Comparison of ENCODE assay signal across 8 mouse cellular contexts in genomic region chr10:79852827-79853226, GRCm38 (mm10). TPM values are rescaled to one million over a fixed set of nuclear protein-coding genes. Genes with fewer than 3 reads are reported as not detected.
DNase-seq lines count a peak whose midpoint lies in the region; ATAC-seq and TF ChIP-seq lines count a peak whose summit lies in the region.

No protein-coding gene starts in this region.

- no peak for TF ChIP-seq POLR2A in lung, adult 2 months (IDR thresholded peaks at IDR 0.05; ENCODE audit: borderline replicate concordance, extremely low read depth, low read depth, low read length)

- H3K4me1 ChIP-seq in lung, adult 2 months (ENCODE audit: control insufficient read depth, insufficient read depth, low read length), result peaks cover 29% of the 10 kb centered on the region
- peaks cover 49% of the 10 kb centered on the region for H3K4me1 ChIP-seq in embryonic facial prominence, embryonic 13.5 days
- H3K4me1 ChIP-seq in neural tube, embryonic 12.5 days, result peaks cover 47% of the 10 kb centered on the region

- TF ChIP-seq CTCF in lung, adult 2 months (IDR thresholded peaks at IDR 0.05; ENCODE audit: insufficient read depth, low read length), result no peak

- H3K9me3 ChIP-seq in embryonic facial prominence, embryonic 13.5 days, result no peaks in the 10 kb centered on the region
- H3K9me3 ChIP-seq in neural tube, embryonic 12.5 days, result no peaks in the 10 kb centered on the region

- peak overlapping the region; percentile 83 for H3K9ac ChIP-seq in embryonic facial prominence, embryonic 13.5 days
- peak overlapping the region; percentile 79 for H3K9ac ChIP-seq in neural tube, embryonic 12.5 days

- H3K4me3 ChIP-seq in lung, adult 2 months (replicated peaks; ENCODE audit: extremely low read depth, low read depth, low read length), result peak overlapping the region; percentile 31
- H3K4me3 ChIP-seq in embryonic facial prominence, embryonic 13.5 days, result peak overlapping the region; percentile 99
- H3K4me3 ChIP-seq in neural tube, embryonic 12.5 days, result peak overlapping the region; percentile 96

- no peak for DNase-seq in lung, adult 2 months
- DNase-seq in lung, postnatal 14 days, result no peak
- peak; percentile 43 for DNase-seq in induced T-regulatory cell, adult 2 months (ENCODE audit: low read depth)
- no peak for DNase-seq in frontal cortex, postnatal 25 days (ENCODE audit: low spot score in 2 of 2)
- no peak for DNase-seq in spleen, adult 18-20 months

- H3K27ac ChIP-seq in embryonic facial prominence, embryonic 13.5 days, result peak overlapping the region; percentile 100
- peak overlapping the region; percentile 99 for H3K27ac ChIP-seq in neural tube, embryonic 12.5 days

- H3K4me2 ChIP-seq in embryonic facial prominence, embryonic 13.5 days, result peak overlapping the region; percentile 81
- peak overlapping the region; percentile 100 for H3K4me2 ChIP-seq in neural tube, embryonic 12.5 days (replicated peaks)

- no peaks in the 10 kb centered on the region for H3K27me3 ChIP-seq in embryonic facial prominence, embryonic 13.5 days
- H3K27me3 ChIP-seq in neural tube, embryonic 12.5 days (replicated peaks), result no peaks in the 10 kb centered on the region

- H3K36me3 ChIP-seq in embryonic facial prominence, embryonic 13.5 days, result peaks cover 17% of the 10 kb centered on the region
- peaks cover 16% of the 10 kb centered on the region for H3K36me3 ChIP-seq in neural tube, embryonic 12.5 days

- 12% methylated on average over 8 of the region's 8 CpGs for whole genome bisulfite sequencing in lung, adult 2 months
- 20% methylated on average over 8 of the region's 8 CpGs for WGBS in embryonic facial prominence, embryonic 13.5 days
- WGBS in neural tube, embryonic 12.5 days, result 23% methylated on average over 8 of the region's 8 CpGs

- ATAC-seq in embryonic facial prominence, embryonic 13.5 days (ENCODE audit: insufficient number of reproducible peaks, insufficient read depth, low FRiP score, low TSS enrichment, low read depth), result no peak
- ATAC-seq in neural tube, embryonic 12.5 days (ENCODE audit: low FRiP score, low read depth), result no peak
- no peak for ATAC-seq in monocyte, adult 5-6 weeks (replicated peaks; ENCODE audit: insufficient number of reproducible peaks, low FRiP score, low TSS enrichment, poor library complexity, severe bottlenecking)

RNA-seq across cellular contexts. Expression of gene Ptbp1, which starts 1.4 kb away (rescaled TPM):
- polyA plus RNA-seq in lung, adult 2 months (2012; rRNA removed), result 224 and 265 TPM in 2 replicates
- polyA plus RNA-seq in embryonic facial prominence, embryonic 13.5 days (2015; fragmentation: Nextera tagmentation; extraction: Ambion mirVana), result 386 and 390 TPM in 2 replicates
- polyA plus RNA-seq in neural tube, embryonic 12.5 days (2016; fragmentation: Nextera tagmentation; extraction: Ambion mirVana), result 180 and 189 TPM in 2 replicates
- total RNA-seq in monocyte, adult 5-6 weeks (2017), result 55.7 to 124 TPM (median 78.8 TPM) in 3 replicates

RNA-seq across cellular contexts. Expression of gene Prtn3, which starts 21.4 kb away (rescaled TPM):
- 3.6 and 5.0 TPM in 2 replicates for polyA plus RNA-seq in lung, adult 2 months (2012; rRNA removed)
- 7.3 and 8.5 TPM in 2 replicates for polyA plus RNA-seq in embryonic facial prominence, embryonic 13.5 days (2015; fragmentation: Nextera tagmentation; extraction: Ambion mirVana)
- polyA plus RNA-seq in neural tube, embryonic 12.5 days (2016; fragmentation: Nextera tagmentation; extraction: Ambion mirVana), result 12.6 and 15.5 TPM in 2 replicates
- total RNA-seq in monocyte, adult 5-6 weeks (2017), result not detected in 3 replicates

RNA-seq across cellular contexts. Expression of gene Plppr3, which starts 21.6 kb away (rescaled TPM):
- polyA plus RNA-seq in lung, adult 2 months (2012; rRNA removed), result 8.4 and 8.9 TPM in 2 replicates
- 126 and 138 TPM in 2 replicates for polyA plus RNA-seq in embryonic facial prominence, embryonic 13.5 days (2015; fragmentation: Nextera tagmentation; extraction: Ambion mirVana)
- polyA plus RNA-seq in neural tube, embryonic 12.5 days (2016; fragmentation: Nextera tagmentation; extraction: Ambion mirVana), result 296 and 301 TPM in 2 replicates
- total RNA-seq in monocyte, adult 5-6 weeks (2017), result 0.95 TPM in 1 of 3 replicates, not detected in the others

RNA-seq across cellular contexts. Expression of gene Misp, which starts 32.0 kb away (rescaled TPM):
- 4.0 and 4.8 TPM in 2 replicates for polyA plus RNA-seq in lung, adult 2 months (2012; rRNA removed)
- 2.5 and 5.2 TPM in 2 replicates for polyA plus RNA-seq in embryonic facial prominence, embryonic 13.5 days (2015; fragmentation: Nextera tagmentation; extraction: Ambion mirVana)
- 1.6 and 2.3 TPM in 2 replicates for polyA plus RNA-seq in neural tube, embryonic 12.5 days (2016; fragmentation: Nextera tagmentation; extraction: Ambion mirVana)
- not detected in 3 replicates for total RNA-seq in monocyte, adult 5-6 weeks (2017)

RNA-seq across cellular contexts. Expression of gene Elane, which starts 33.2 kb away (rescaled TPM):
- 0.11 and 0.85 TPM in 2 replicates for polyA plus RNA-seq in lung, adult 2 months (2012; rRNA removed)
- 1.9 TPM in 1 of 2 replicates, not detected in the other for polyA plus RNA-seq in embryonic facial prominence, embryonic 13.5 days (2015; fragmentation: Nextera tagmentation; extraction: Ambion mirVana)
- 0.34 and 0.53 TPM in 2 replicates for polyA plus RNA-seq in neural tube, embryonic 12.5 days (2016; fragmentation: Nextera tagmentation; extraction: Ambion mirVana)
- not detected in 3 replicates for total RNA-seq in monocyte, adult 5-6 weeks (2017)

Comparison
In these comparisons a context has a peak if more than half of its experiments do, and no peak if none do; other contexts are left out.
1. H3K4me3 ChIP-seq: peak in every context shown above with its lines; median percentile 99 in embryonic facial prominence, embryonic 13.5 days; 96 in neural tube, embryonic 12.5 days; 31 in lung, adult 2 months.
2. RNA of gene Plppr3, which starts 21.6 kb away (polyA plus RNA-seq): 296 to 301 TPM in neural tube, embryonic 12.5 days and 126 to 138 TPM in embryonic facial prominence, embryonic 13.5 days; 8.4 to 8.9 TPM in lung, adult 2 months; every median in the first group is over 10 times any median in the second.